Mouse (Mus musculus): ENCODE results near the gene Lrrk1. TPM values are rescaled to one million over a fixed set of nuclear protein-coding genes. Genes with fewer than 3 reads are reported as not detected.
A peak's percentile ranks its signal among the peaks of the same experiment; 100 is the strongest.

Gene Lrrk1
- total and polyA plus RNA-seq, 3 experiments: 5.0 to 16.9 (median 13.6) TPM

DNA sequence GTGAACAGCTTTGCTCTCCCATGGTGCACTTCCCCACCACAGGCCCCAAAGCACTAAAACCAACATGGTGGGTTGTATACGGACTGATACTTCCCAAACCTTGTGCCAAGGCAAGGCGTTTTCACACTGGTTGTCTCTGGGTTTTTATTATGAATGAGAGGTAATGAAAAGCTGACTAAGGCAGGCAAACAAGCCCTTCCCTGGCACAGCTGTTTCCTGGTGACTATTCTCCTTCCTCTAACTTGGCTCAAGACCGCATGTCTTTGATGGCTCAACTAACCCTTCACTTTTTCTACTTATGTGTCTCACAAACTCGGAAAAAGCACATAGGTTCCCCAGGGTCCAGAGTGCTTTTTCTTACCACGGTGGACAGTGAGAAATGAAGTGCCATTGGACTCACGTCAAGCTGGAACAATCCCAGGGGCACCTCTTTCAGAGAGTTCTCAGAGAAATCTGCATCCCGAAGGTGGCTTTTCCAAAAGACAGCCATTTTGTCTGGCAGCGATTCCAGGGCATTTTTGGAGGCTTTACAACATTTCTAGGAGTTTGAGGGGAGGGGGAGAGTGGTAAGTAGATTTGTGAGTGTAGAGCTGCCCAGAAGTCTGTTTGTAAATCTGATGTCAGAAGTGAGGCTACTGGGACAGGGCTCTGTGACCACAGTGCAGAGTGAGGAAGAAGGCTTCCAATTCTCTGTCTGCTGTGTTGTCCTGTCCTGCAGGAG is 83.0 kb downstream of the Lrrk1 start:
- Histone ChIP-seq H3K27ac (ENCODE audit: insufficient read depth, low read depth) (no peak overlapping the region), H3K4me2 (ENCODE audit: insufficient read depth, low read depth, poor library complexity, severe bottlenecking) (no peak overlapping the region), H3K9ac (ENCODE audit: insufficient read depth, low read depth) (no peak overlapping the region), H3K9me3 (replicated peaks; ENCODE audit: low read length) (no peaks in the 10 kb centered on the region), H3K27me3 (replicated peaks) (no peaks in the 10 kb centered on the region), H3K36me3 (replicated peaks in 1 of 2; ENCODE audit: control insufficient read depth in 1 of 2, insufficient read depth in 1 of 2, low read length in 1 of 2) (peaks cover 22 to 81% of the 10 kb centered on the region in 2 experiments), H3K4me3 (replicated peaks in 1 of 3; ENCODE audit: low read depth in 2 of 3, low read length in 2 of 3, poor library complexity in 1 of 3) (no peak overlapping the region), H3K4me1 (ENCODE audit: control insufficient read depth in 1 of 2, insufficient read depth in 2 of 2) (peaks cover 0 to 33% of the 10 kb centered on the region in 2 experiments; a peak in 2 of 4 replicates), H3K79me2 (replicated peaks; ENCODE audit: control insufficient read depth, extremely low read depth, insufficient read depth, poor library complexity, severe bottlenecking) (no peaks in the 10 kb centered on the region)
- TF ChIP-seq MXI1 (IDR thresholded peaks at IDR 0.05; ENCODE audit: low read depth, low read length): no peak
- TF ChIP-seq NELFE (IDR thresholded peaks at IDR 0.05; ENCODE audit: low read depth, low read length): no peak
- no peak for TF ChIP-seq HCFC1 (IDR thresholded peaks at IDR 0.05; ENCODE audit: low read depth, low read length)
- no peak for TF ChIP-seq ZC3H11A (IDR thresholded peaks at IDR 0.05; ENCODE audit: low read depth, low read length)
- no peak for TF ChIP-seq ZMIZ1 (IDR thresholded peaks at IDR 0.05; ENCODE audit: low read depth, low read length)
- TF ChIP-seq MAZ (IDR thresholded peaks at IDR 0.05; ENCODE audit: low read depth, low read length): no peak
- no peak for TF ChIP-seq BHLHE40 (IDR thresholded peaks at IDR 0.05; ENCODE audit: low read depth, low read length)
- no peak for TF ChIP-seq ZKSCAN1 (IDR thresholded peaks at IDR 0.05; ENCODE audit: borderline replicate concordance, low read depth, low read length)
- TF ChIP-seq CHD2 (IDR thresholded peaks at IDR 0.05; ENCODE audit: low read length): no peak
- TF ChIP-seq JUN (IDR thresholded peaks at IDR 0.05; ENCODE audit: insufficient read depth, low read depth, low read length): no peak
- TF ChIP-seq MAX (IDR thresholded peaks at IDR 0.05; ENCODE audit: low read length): no peak
- no peak for TF ChIP-seq TCF12 (IDR thresholded peaks at IDR 0.05; ENCODE audit: low read depth, low read length)
- TF ChIP-seq MAFK (IDR thresholded peaks at IDR 0.05; ENCODE audit: insufficient replicate concordance, low read length): no peak
- no peak for TF ChIP-seq KAT2A (IDR thresholded peaks at IDR 0.05; ENCODE audit: insufficient replicate concordance, low read length)
- no peak for TF ChIP-seq GABPA (IDR thresholded peaks at IDR 0.05; ENCODE audit: insufficient replicate concordance, low read depth, low read length)
- no peak for TF ChIP-seq NRF1 (IDR thresholded peaks at IDR 0.05; ENCODE audit: low read depth, low read length)
- TF ChIP-seq JUND (conservative IDR thresholded peaks at IDR 0.05; ENCODE audit: low read depth, low read length): no peak
- TF ChIP-seq CHD1 (IDR thresholded peaks at IDR 0.05; ENCODE audit: low read depth, low read length): no peak
- no peak for TF ChIP-seq IRF4 (IDR thresholded peaks at IDR 0.05; ENCODE audit: low read depth, low read length)
- peak; percentile 6 for DNase-seq (ENCODE audit: extremely low read depth)
- in situ Hi-C loops (cut with MboI; ENCODE audit: low pct_ligation_motif_present, low pct_unique_long_range_greater_than_20kb, low sequenced_read_pairs): loop anchor here (5.0 to 10.0 kb wide), 3 partner anchors 87 to 350 kb away; partner anchors contain the start of gene Chsy1
- dilution Hi-C loops (cut with MboI; ENCODE audit: extremely low pct_ligation_motif_present, extremely low pct_unique_long_range_greater_than_20kb, low sequenced_read_pairs): no loop called here

All from CH12.LX (cell line).